Mouse (Mus musculus): ENCODE results near the gene Kcnj14.

Kcnj14 gene

DNA sequence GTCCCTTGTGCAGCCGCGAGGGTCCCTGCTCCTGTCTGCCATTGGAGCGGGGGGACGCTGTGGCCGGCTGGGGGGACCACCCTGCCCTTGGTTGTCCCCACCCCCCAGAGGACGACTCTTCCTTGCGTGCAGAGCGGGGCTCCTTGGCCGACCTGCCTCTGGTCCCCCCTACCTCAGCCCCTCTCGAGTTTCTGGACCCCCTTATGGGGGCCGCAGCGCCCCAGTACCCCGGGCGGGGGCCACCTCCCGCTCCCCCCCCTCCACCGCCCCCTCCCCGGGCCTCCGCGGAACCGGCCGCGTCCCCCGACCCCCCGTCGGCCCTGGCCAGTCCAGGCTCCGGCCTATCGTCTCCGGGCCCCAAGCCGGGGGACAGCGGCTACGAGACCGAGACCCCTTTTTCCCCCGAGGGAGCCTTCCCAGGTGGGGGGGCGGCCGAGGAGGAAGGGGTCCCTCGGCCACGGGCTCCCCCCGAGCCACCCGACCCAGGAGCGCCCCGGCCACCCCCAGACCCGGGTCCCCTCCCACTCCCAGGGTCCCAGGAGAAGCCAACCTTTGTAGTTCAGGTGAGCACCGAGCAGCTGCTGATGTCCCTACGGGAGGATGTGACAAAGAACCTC, 30.5 kb downstream of the Kcnj14 start:
- no peak for DNase-seq

DNA sequence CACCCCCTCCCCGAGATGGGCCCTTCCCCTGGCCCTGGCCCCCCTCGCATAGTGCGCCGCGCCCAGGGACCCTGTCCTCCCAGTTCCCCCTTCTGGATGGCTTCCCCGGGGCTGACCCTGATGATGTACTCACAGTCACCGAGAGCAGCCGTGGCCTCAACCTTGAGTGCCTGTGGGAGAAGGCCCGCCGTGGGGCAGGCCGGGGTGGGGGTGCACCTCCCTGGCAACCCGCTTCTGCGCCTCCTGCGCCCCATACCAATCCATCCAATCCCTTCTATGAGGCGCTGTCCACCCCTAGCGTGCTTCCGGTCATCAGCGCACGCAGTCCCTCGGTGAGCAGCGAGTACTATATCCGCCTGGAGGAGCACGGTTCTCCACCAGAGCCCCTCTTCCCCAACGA, 31.3 kb downstream of the Kcnj14 start:
- DNase-seq: no peak

DNA sequence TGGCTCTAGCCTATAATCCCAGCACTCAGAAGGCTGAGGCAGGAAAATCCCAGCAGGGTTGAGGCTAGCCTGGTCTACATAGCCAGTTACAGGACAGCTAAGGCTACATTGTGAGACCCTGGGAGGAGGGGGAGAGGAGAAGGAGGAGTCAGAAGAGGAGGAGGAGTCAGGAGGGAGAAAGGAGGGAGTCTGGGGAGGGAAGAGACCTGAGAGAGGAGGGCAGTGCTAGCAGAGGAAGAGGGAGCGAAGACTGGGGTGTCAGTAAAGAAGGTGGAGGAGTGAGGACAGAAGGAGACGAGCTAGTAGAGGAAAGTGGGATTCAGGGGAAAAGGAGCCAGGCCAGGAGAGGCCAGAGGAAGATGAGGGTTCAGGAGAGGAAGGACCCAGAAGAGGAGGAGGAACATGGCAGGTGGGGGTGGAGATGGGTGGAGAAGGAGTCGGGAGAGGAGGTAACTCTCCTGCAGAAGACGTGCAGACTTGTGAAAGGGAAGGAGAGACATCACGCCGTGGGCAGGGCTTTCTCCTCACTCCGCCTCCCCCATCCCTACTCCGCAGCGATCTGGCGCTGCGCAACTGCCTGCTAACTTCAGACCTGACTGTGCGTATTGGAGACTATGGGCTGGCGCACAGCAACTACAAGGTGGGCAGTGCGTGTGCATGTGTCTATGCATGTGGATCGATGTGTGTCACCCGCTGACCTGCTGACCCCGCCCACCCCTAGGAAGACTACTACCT, 32.7 kb downstream of the Kcnj14 start:
- no peak for DNase-seq

DNA sequence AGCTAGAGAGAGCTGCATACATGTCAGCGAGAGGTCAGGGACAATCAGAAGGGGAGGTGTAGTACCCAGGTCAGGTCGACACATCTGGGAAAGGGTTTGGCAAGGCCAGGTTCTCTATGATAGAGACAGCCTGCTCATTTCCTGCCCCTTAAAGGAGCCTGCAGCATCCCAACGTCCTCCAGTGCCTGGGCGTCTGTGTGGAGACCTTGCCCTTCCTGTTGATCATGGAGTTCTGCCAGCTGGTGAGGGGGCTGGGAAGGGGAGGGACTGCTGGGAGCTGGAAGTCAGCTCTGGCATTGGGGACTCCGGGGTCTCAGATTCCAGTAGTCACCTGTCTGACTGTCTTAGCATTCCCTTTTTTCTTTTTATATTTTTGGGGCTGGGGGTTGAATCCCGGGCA, 33.9 kb downstream of the Kcnj14 start:
- no peak for DNase-seq

DNA sequence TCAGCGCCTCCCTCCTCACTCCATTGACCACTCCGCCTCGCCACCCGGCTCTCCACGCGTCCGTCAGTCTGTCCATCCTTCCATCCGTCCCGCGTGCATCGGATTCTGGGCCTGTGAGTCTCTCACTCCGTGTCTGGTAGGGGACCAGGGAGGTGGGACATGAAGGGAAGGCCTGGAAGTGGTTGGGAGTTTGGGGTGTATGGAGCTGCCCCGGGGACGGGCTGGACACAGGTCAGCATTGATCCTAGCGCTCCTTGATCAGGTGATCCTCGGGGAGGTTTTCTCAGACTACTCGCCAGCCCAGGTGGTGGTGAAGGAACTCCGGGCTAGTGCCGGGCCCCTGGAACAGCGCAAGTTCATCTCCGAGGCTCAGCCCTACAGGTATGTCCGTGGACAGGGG, 36.9 kb downstream of the Kcnj14 start:
- no peak for DNase-seq

DNA sequence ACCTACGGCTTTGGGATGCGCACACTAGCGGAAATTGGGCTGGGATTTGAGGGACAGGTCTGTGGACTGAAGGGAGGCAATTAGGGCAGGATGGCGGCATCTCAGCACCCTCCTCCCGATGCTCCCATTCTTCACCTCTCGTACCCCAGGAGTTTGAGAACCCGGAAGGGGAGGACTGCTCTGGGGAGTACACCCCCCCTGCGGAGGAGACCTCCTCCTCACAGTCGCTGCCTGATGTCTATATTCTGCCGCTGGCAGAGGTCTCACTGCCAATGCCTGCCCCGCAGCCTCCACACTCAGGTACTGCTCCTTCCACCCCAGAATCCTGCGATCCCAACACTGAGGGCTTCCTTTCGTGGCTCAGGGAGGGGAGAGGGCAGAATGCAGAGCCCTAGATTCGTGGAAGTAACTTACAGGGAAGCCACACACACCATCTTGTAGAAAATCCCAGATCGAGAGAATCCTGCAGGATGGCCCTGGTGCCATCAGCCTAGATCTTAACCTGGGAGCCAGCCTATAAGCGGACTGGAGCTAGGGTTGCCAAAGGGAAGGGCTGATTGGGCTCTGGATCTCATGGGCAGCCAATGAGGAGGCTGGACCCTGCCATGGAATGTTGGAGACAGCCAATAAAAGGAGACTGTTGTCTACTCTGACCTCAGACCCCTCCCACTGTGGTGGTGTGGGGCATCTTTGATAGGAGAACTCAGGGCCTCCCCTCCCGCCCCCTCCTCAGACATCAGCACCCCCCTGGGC, 37.7 kb downstream of the Kcnj14 start:
- peak; percentile 81 for DNase-seq

DNA sequence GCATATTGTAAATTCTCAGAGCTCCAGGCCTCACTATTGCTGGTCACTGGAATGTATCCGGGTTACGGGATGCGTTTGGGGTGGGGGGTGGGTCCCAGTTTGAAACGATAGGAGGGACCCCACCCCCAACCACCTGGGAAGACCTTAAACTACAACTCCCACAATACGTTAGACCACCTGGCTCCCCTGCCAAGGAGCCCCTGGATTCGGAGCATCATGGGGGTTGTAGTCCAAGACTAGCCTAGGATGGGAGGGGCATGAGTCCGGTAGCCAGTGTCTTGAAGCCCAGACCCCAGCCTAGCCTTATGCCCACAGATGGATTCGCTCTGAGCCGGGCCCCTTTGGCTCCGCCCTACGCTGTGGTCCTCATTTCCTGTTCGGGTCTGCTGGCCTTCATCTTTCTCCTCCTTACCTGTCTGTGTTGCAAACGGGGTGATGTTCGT, 38.4 kb downstream of the Kcnj14 start:
- DNase-seq: peak; percentile 93

DNA sequence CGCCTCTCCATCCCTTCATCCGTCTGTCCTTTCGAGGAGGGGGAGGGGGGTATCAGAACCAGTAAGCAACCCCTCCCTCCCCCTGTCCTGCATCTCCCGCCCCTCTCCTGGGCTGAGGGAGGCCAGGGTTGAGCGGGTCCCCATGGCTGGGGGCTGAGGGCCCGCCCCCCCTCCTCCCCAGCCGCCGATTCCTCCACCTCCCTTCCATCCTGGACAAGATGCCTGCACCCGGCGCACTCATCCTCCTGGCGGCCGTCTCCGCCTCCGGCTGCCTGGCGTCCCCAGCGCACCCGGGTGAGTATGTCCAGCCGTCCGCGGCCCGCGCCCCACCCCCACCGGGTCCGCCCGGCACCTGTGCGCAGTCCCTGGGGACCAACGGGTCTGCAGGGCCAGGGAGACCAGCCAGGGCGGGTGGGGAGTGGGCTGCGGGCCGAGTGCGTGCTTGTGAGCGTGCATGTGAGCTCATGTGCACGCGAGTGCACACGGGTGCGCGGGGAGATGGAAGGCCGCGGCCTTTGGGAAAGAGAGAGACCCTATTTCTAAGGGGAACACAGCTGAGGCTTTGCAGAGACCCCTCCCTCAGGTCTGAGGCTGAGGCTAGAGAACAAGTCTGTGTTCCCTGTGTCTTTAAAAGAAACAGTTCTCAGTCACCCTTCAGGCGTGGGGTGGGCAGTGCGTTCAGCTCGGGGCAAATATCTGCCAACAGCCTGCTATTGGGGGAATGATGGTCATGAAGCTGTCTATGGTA, 39.0 kb downstream of the Kcnj14 start:
- peak; percentile 72 for DNase-seq

DNA sequence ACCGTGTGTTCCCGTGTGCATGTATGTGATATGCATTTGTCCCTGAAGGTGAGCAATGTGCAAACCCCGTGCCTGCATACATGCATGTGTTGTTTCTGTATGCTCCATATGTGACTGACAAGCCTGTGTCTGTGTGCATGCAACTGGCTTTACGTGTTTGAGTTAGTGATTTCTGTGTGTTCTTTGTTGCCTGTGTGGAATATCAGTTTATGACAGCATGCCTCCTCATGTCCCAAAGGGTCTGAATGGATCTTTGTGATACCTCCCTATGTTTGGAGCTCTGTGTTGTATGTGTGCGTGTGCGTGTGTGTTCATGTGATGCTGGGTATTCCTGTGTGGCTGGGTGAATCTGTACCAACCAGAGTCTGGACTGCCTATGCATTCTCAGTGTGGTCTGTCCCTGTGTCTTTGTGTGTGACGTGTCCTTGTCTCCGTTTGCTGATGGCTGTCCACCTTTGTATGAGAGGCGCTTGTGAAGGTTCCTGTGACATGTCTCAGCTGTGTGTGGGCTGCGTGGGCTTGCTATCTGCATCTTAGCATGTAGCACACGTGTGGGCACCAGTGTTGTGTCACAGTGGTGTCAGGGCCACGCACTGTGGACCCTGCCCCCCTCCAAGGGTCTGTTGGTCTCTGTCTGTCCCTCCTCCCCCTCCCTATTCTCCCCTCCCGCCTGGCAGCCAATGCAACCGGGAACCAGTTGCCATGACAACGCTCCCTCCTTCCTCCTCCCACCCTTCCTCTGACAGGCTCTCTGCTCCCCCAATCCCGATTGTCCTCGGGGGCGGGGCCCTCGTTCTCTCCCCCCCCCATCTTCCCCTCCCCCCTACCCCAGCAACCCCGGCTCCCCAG, 39.8 kb downstream of the Kcnj14 start, which contains the start of gene Sult2b1:
TSS of gene Sult2b1 (minus strand) at position 146 of the 849 bp plus-strand sequence.
- DNase-seq: peak; percentile 96

DNA sequence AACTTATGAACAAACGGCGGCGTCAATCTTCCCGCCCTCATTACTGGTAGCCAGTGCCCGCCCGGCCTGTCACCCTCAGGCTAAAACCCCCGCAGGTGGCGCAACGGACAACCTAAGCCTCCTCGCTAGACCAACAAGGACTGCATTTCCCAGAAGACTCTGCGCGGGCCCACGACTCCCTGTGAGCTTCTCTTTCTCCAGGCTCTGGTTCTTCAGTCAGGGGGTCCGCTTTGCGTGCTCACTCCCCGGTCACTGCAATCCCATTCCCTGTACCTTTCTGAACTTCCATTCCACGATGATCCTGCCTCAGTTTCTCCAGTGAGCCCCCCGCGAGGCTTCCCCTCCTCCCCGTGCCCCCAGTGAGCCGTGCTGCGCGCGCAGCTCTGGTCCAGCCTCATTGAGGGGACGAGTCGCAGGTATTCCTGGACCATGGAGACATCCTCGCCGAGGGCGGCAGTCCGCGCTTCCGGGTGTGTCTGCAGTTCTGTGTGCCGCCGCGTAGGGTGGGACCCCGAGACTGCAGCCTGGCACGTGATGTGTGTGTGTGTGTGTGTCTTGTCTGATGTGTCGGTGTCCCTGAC, 41.0 kb downstream of the Kcnj14 start, which contains the start of gene Lmtk3:
TSS of gene Lmtk3 (plus strand) at position 228 of the 581 bp plus-strand sequence.
- DNase-seq: peak; percentile 85

DNA sequence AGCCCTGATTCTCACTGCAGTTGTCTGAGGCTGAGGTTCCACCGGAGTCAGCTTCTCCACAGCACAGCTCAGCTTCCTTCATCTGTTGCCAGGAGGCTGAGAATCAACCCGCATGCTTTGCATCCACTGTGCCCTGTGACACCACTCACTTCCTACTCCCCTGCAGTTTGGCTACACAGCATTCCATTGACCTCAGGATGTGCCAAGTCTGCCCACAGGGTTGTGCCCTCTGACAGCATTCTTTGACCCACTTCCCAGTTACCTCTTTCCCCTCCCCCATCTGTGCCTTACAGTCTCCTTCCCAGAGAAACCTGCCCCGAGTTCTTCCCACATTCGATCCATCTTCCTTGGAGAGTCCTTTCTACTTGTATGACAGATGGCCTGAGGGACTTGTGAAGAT, 42.3 kb downstream of the Kcnj14 start:
- DNase-seq: no peak

DNA sequence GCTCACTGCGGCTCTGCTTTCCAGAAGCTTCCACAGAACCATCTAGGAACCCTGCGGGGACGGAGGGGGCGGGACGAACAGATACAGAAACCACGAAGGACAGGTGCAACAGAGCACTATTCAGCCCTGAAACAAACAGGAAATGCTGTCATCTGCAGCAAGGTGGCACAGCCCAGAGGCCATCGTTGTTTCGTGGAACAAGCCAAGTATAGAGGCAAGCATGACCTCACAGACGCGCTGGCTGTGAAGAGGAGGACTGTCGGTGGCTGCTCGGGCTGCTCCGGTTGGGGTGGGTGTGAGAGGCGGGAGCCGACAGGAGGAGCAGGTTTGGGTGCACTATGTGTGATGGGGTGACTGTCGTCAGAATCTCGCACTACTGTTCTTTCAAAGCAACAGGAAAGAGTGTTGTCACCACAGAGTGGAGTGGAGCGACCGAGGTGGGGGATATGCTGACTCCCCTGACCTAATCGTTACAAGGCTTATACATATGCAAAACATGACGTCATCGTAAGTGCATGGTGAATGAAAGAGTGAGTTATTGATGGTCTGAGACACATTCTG, 45.4 kb downstream of the Kcnj14 start:
- DNase-seq: peak; percentile 28

DNA sequence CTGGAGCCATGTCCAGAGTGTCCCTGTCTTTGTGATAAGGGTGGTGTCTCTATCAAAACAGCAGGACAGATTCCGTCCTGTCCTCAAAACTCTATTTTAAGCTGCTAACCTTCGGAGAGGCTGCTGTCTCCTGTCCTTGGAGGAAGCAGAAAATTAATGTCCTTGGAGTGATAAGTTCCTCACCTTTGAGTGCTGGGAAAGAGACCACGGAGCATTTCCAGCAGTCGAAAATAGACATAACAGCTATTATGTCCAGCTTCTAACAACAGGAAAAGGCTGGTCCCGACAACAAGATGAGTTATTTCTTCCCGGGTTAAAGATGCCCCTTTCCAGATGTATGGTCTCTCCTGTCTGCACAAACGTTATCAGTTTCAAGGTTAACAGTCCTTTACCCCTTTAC, 49.3 kb downstream of the Kcnj14 start:
- no peak for DNase-seq

DNA sequence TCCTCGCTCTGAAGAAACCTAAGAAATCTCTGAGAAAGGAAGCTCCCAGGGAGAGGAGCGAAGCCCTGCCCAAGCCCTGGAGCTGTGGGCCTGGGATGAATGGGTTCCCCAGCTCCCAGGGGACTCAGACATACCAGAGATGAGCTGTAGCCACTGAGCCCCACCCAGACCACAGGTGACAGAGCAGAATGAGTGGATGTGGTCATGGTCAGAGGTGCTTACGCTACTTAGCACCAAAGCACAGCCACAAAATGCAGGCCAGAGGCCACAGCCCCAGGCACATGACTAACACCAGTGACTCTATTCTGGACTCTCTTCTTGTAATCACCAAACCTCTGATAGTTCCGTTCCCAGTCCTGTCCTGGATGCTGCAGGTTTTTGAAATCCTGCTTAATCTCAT, 53.5 kb downstream of the Kcnj14 start:
- no peak for DNase-seq

DNA sequence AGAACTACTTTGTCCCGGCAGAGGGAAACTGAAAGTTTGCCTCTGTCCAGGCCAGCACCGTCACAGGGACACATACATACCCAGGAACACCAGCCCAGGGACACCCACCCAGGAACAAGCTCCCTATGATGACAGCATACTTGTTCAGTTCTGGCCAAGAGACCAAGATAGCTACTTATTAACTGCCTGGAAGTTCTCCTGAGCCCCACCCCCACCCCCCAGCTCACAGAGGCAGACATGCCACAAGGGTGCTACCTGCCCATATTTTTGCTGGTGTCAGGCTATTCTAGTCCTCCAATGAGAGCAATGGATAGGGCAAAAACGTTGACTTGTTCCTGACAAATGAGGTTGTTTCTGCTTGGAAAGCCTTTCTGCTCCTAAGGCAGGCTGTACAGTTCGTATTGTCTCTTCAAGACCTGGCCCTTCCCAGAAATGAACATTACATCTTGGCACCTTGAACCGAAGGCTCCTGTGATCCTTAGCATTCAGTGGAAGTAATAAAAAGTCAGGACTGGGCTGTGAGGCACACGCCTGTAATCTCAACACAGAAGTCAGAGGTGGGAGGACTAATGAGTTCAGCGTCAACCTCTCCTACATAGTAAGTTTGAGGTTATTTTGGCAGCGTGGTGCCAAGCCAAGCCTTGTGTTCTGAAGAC, 54.0 kb downstream of the Kcnj14 start:
- no peak for DNase-seq

DNA sequence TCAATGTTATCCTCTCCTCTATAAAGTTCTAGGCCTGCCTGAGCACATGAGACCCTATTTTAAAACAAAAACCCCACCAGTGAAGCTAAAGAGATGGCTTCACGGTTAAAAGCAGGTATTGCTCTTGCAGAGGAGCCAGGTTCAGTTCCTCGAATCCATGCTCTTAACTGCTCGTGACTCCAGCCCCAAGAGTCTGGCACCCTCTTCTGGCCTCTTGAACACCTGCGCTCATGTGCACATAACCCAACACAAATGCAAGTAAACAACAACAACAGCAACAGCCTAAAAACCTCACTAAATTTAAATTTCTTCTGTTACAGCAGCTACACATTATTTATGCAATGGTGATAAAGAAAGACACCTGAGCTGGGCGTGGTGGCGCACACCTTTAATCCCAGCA, 57.1 kb downstream of the Kcnj14 start:
- no peak for DNase-seq

DNA sequence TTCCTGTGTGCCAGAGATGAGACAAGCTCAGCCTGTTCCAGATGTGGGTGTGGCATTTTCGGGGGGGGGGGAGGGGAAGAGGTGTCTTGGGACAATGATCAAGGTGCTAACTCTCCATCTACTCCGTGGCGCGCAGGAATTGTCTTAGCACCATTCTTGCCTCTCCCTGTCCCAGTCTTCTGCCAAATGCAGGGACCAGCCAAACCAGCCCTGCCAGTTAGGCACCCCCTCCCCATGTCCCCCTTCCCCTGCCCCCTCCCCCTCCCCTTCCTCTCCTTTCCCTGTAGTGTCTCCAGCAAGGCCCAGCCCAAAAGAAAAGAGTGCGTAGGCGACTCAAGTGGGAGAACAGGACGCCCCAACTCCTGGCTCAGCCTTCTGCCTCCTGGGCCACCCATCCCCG, 57.8 kb downstream of the Kcnj14 start:
- DNase-seq: no peak
